Mouse (Mus musculus): ENCODE data around the gene Arhgef6. TPM values are rescaled to one million over a fixed set of nuclear protein-coding genes. Genes with fewer than 3 reads are reported as not detected.

Arhgef6 gene
- polyA plus RNA-seq, 1 experiment from 2014 or later = 56.2 TPM

- DNase-seq (ENCODE audit: low spot score) = no peak
Observed at GRCm38 (mm10) chrX:57198036-57198435, 140.5 kb downstream of the Arhgef6 start.

- DNase-seq (ENCODE audit: low spot score) = peak; percentile 60
Observed at GRCm38 (mm10) chrX:57196319-57196718, 142.2 kb downstream of the Arhgef6 start.

- peak; percentile 77 for DNase-seq (ENCODE audit: low spot score)
Observed at GRCm38 (mm10) chrX:57189335-57189734, 149.2 kb downstream of the Arhgef6 start.

DNA sequence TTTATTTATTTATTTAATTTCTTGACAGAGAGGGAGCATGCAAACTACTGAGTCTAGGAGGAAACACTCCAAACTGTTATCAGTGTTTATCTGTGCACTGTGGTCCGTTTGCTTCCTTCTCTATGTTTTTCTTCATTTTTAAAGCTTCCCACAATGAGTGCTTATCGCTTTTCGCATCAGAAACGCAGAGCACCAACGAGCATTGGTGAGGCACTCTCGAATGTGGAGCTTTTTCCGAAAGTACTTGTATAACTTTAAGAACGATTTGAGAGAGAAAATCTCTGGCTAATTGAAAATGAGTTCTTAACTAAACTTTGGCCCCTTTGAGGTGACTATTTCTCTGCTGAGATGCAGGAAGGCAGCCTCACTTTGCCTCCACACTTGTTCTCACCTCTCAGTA is 151.2 kb downstream of the Arhgef6 start:
- DNase-seq (ENCODE audit: low spot score) = peak; percentile 15

GRCm38 (mm10) chrX:57183359-57183758 is 155.2 kb downstream of the Arhgef6 start:
- DNase-seq (ENCODE audit: low spot score) = no peak

- no peak for DNase-seq (ENCODE audit: low spot score)
Observed at GRCm38 (mm10) chrX:57182470-57182869, 156.1 kb downstream of the Arhgef6 start.

Other genes starting within 250 kb of the Arhgef6 start
- 3.1 and 4.3 TPM in 2 replicates for gene Cd40lg, start 126.6 kb downstream of the Arhgef6 start, polyA plus RNA-seq (2015; fragmentation: Nextera tagmentation; extraction: Ambion mirVana)
- 145 and 149 TPM in 2 replicates for gene Rbmx, start 54.3 kb upstream of the Arhgef6 start, polyA plus RNA-seq (2015; fragmentation: Nextera tagmentation; extraction: Ambion mirVana)
- 0.10 TPM in 1 of 2 replicates, not detected in the other for gene Gm364, start 70.4 kb upstream of the Arhgef6 start, polyA plus RNA-seq (2015; fragmentation: Nextera tagmentation; extraction: Ambion mirVana)
- not detected in 2 replicates for gene Gpr101, start 165.0 kb upstream of the Arhgef6 start, polyA plus RNA-seq (2015; fragmentation: Nextera tagmentation; extraction: Ambion mirVana)